Mouse (Mus musculus) thymus, postnatal 14 days (tissue): Measurements from ENCODE around the gene Hao2.

Experiments
- DNase-seq: peaks from one replicate; pipeline ENCODE4 v3.0.0; 2021

Gene Hao2

GRCm38 (mm10) chr3:98855160-98855559, 37.9 kb downstream of the Hao2 start:
- no peak for DNase-seq

- DNase-seq, result no peak
Measured at GRCm38 (mm10) chr3:98853685-98854084, 39.4 kb downstream of the Hao2 start.

GRCm38 (mm10) chr3:98853051-98853450, 40.0 kb downstream of the Hao2 start:
- DNase-seq, result no peak

GRCm38 (mm10) chr3:98852631-98853030, 40.4 kb downstream of the Hao2 start:
- DNase-seq, result no peak

- no peak for DNase-seq
Measured at GRCm38 (mm10) chr3:98851853-98852252, 41.2 kb downstream of the Hao2 start.

- DNase-seq, result no peak
Measured at GRCm38 (mm10) chr3:98850262-98850661, 42.8 kb downstream of the Hao2 start.

- no peak for DNase-seq
Measured at GRCm38 (mm10) chr3:98848898-98849297, 44.1 kb downstream of the Hao2 start.
